Mouse (Mus musculus) midbrain, embryonic 13.5 days (tissue): ENCODE results near the gene Ctnna3. TPM values are rescaled to one million over a fixed set of nuclear protein-coding genes. Genes with fewer than 3 reads are reported as not detected.

Experiments
- ATAC-seq: fragments of 200-750 bp; cut with Nextera tagmentation; 2 replicates; pipeline ENCODE4 v1.8.0; 2017; ENCODE audit warnings: mild to moderate bottlenecking, moderate TSS enrichment, moderate library complexity
- H3K27ac ChIP-seq: fragments of 300-500 bp; sonication (generic); 2 replicates; pipeline ENCODE4 v1.5.1; 2015; ENCODE audit warnings: inconsistent platforms, mild to moderate bottlenecking, moderate library complexity
- H3K27me3 ChIP-seq: fragments of 300-500 bp; sonication (generic); 2 replicates; pipeline ENCODE4 v1.6.1; 2015; ENCODE audit warnings: mild to moderate bottlenecking, inconsistent platforms
- H3K36me3 ChIP-seq: fragments of 300-500 bp; sonication (generic); 2 replicates; pipeline ENCODE4 v1.6.1; 2015; ENCODE audit warnings: mild to moderate bottlenecking, inconsistent platforms
- H3K4me1 ChIP-seq: fragments of 300-500 bp; sonication (generic); replicated peaks from 2 replicates; pipeline ENCODE4 v1.6.1; 2015; ENCODE audit warnings: inconsistent platforms
- H3K4me2 ChIP-seq: fragments of 300-500 bp; sonication (generic); replicated peaks from 2 replicates; pipeline ENCODE4 v1.6.1; 2015; ENCODE audit warnings: moderate library complexity, mild to moderate bottlenecking, inconsistent platforms
- H3K4me3 ChIP-seq: fragments of 300-500 bp; sonication (generic); replicated peaks from 2 replicates; pipeline ENCODE4 v1.5.1; 2015; ENCODE audit warnings: mild to moderate bottlenecking, inconsistent platforms
- H3K9ac ChIP-seq: fragments of 300-500 bp; sonication (generic); replicated peaks from 2 replicates; pipeline ENCODE4 v1.6.1; 2015; ENCODE audit warnings: mild to moderate bottlenecking, inconsistent platforms
- H3K9me3 ChIP-seq: fragments of 300-500 bp; sonication (generic); 2 replicates; pipeline ENCODE4 v1.6.1; 2016; ENCODE audit warnings: mild to moderate bottlenecking, inconsistent platforms
- WGBS: fragments of 180-500 bp; shearing (Covaris S2); methylation state at CpG from one replicate; pipeline ENCODE4 v1.1.7; 2015; 5-methylcytosine and 5-hydroxymethylcytosine counted together
- polyA plus RNA-seq: library from polyadenylated mRNA; unstranded; fragments of >200 nt; fragmentation: Nextera tagmentation; extraction: Ambion mirVana; gene quantifications from 2 replicates; pipeline ENCODE4 v1.2.1, GENCODE M21; 2015

Ctnna3 gene
- polyA plus RNA-seq, 1 experiment from 2014 or later: 0.23 TPM

DNA sequence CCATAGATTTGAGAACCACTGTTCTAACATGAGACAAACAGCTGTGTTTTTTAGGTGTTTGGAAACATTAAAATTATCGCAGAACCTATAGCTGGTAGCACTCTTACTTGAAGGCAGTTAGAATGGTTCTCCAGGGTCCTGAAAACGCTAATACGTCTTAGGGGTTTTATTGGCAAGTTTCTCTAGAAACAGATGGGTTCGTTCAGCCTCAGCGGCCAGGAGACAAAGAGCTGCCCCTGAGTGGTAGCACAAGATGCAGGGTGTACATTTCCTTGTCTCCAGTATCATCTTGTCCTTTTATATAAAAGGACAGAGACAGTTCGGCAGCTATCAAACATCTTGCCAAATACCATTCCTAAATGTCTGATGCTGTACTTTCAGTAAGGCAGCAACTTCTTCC lies 620.0 kb downstream of the Ctnna3 start:
- H3K27me3 ChIP-seq: no peaks in the 10 kb centered on the region
- H3K4me3 ChIP-seq: no peak overlapping the region
- no peak overlapping the region for H3K9ac ChIP-seq
- no peaks in the 10 kb centered on the region for H3K4me1 ChIP-seq
- WGBS: 73% methylated on average over 6 of the region's 6 CpGs
- H3K36me3 ChIP-seq: no peaks in the 10 kb centered on the region
- H3K4me2 ChIP-seq: no peak overlapping the region
- no peaks in the 10 kb centered on the region for H3K9me3 ChIP-seq
- ATAC-seq: no peak
- H3K27ac ChIP-seq: no peak overlapping the region

DNA sequence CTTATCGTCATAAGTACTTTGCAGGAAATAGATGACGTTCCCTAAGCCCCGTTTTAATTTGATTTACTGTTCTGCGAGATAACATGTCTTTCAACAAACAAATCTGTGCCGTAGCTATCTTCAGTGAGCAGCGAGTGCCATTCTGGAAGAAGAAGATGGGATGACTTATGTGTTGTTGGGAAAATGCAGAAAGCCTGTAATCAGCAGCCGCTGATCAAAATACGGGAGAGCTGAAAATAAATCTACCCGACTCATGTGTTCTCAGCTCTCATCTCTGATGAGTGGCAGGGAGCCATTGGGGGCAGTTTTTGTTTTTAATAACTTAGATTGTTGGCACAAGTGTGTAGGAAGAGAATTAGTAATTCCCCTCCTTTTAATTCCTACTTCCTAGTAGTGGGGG lies 633.8 kb downstream of the Ctnna3 start:
- no peak overlapping the region for H3K4me2 ChIP-seq
- H3K9me3 ChIP-seq: no peaks in the 10 kb centered on the region
- no peak overlapping the region for H3K27ac ChIP-seq
- H3K27me3 ChIP-seq: no peaks in the 10 kb centered on the region
- H3K4me1 ChIP-seq: no peaks in the 10 kb centered on the region
- no peak overlapping the region for H3K4me3 ChIP-seq
- H3K36me3 ChIP-seq: no peaks in the 10 kb centered on the region
- H3K9ac ChIP-seq: no peak overlapping the region
- ATAC-seq: no peak
- WGBS: 92% methylated on average over 9 of the region's 9 CpGs

DNA sequence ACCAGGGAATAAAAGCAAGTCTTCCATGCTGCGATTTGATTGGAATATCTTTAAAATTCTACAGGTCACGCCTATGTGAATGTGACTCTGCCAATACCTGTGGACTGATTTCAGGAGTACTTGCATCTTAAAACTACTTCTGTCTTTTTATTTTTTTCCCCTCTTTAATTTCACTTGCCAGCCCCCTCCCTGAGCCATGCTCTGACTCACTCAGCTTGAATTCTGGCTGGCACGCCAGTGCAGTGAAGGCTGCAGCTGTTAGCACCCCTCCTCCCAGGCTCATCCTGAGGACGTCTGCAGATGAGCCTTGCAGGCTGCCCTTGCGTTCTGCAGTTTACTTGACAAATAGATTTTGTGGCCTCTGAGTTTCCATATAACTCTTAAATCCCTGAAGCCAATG lies 646.0 kb downstream of the Ctnna3 start:
- Histone ChIP-seq H3K27me3 (no peaks in the 10 kb centered on the region), H3K4me2 (peak overlapping the region; percentile 21), H3K4me3 (no peak overlapping the region), H3K9me3 (no peaks in the 10 kb centered on the region), H3K9ac (no peak overlapping the region), H3K36me3 (no peaks in the 10 kb centered on the region), H3K27ac (no peak overlapping the region), H3K4me1 (peaks cover 12% of the 10 kb centered on the region)
- 43% methylated on average over 5 of the region's 5 CpGs for WGBS
- no peak for ATAC-seq

DNA sequence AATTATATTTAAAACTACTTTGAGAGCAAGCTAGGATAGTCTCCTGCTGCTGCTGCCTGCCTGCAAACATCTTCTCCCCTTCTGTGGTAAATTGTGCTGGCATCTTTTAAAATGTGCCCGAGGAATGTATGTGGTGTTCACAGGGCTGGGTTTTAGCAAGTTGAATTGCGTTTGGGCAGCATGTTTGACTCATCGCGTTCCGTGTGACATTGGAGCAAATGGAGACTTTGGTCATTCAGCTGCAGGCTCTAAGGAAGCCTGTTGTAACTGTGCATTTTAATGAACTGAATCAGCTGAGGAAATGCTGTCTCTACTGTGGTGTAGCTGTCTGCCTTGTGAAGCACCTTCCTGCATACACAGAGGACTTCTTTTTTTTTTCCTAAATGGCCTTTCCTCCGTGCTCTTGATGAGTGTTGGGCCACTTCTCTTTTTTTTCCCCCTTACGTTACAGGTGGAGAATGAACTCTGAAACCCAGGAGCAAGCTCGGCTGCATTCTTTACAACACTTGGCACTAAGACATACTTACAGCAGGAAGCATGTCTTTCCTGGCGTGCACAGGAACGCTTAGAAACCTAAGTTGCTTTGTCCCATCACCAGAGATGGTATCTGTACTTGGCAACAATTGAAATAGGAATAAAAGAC lies 646.6 kb downstream of the Ctnna3 start:
- H3K27me3 ChIP-seq: no peaks in the 10 kb centered on the region
- H3K4me1 ChIP-seq: peaks cover 12% of the 10 kb centered on the region
- peak overlapping the region; percentile 21 for H3K4me2 ChIP-seq
- no peaks in the 10 kb centered on the region for H3K36me3 ChIP-seq
- no peaks in the 10 kb centered on the region for H3K9me3 ChIP-seq
- no peak overlapping the region for H3K27ac ChIP-seq
- H3K4me3 ChIP-seq: no peak overlapping the region
- no peak for ATAC-seq
- H3K9ac ChIP-seq: no peak overlapping the region
- 44% methylated on average over 10 of the region's 10 CpGs for WGBS

DNA sequence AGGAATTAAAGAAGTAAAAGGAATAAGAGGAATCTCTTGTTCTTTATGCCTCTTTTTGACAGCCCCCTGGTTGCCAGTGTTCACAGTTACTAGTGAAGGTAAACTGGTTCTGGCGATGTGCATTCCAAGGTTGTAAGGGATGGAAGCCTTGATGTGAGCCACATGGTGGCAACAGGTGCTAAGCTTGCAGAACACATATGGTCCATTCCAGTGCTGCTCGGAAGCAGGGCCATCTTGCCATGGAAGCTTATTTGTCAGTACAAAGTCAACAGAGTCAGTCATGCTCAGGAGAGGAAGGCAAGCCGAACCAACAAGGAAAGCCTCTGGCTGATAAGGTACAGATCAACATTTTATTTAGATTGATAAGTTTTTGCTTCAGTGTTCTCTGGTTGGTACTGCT lies 652.4 kb downstream of the Ctnna3 start:
- Histone ChIP-seq H3K9ac (no peak overlapping the region), H3K36me3 (no peaks in the 10 kb centered on the region), H3K9me3 (no peaks in the 10 kb centered on the region), H3K27ac (no peak overlapping the region), H3K4me2 (no peak overlapping the region), H3K4me1 (peaks cover 26% of the 10 kb centered on the region), H3K4me3 (no peak overlapping the region), H3K27me3 (no peaks in the 10 kb centered on the region)
- ATAC-seq: no peak
- WGBS: 86% methylated on average over 3 of the region's 3 CpGs

DNA sequence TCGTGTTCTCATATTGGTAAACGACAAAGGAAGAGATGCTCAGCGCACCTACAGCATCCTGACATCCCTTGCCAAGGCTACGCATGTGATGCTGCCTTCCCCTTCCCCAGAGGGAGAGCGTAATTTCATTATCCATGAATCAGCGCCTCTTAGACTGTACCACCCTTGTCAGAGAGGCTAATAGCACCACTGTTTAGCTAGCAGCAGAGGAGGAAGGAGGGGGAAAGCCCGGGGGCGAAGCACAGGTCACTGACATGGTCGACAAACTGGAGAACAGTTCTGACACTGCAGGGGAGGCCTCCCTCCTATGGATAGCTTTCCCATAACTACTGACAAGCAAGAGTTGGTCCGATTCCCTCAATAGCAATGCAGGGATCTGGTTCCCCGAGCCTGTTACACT lies 653.9 kb downstream of the Ctnna3 start:
- WGBS: 62% methylated on average over 11 of the region's 11 CpGs
- peak overlapping the region; percentile 8; the same call in 1 of the 2 replicates for H3K4me3 ChIP-seq
- H3K27me3 ChIP-seq: peaks cover 5% of the 10 kb centered on the region
- H3K27ac ChIP-seq: no peak overlapping the region
- H3K9ac ChIP-seq: peak overlapping the region; percentile 39; the same call in 1 of the 2 replicates
- no peak for ATAC-seq
- H3K9me3 ChIP-seq: no peaks in the 10 kb centered on the region
- H3K36me3 ChIP-seq: no peaks in the 10 kb centered on the region
- H3K4me2 ChIP-seq: peak overlapping the region; percentile 45
- H3K4me1 ChIP-seq: peaks cover 36% of the 10 kb centered on the region

DNA sequence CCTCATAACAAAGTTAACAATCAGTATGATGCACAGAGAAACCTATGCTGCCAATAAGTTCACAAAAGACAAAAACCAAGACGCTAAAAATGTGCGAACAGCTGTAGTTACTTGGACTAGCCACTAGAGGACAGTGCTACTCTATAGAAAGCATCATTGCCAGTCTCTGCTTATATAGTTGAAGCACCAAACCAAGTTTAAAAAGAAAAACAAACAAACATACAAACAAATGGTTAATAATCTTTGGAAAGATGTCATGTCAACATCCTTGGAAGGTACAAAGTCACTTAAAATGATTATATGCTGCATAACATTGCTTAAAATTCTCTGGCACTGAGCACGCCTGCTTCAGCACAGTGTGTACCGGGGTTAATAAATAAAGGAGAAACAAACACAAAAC lies 654.6 kb downstream of the Ctnna3 start:
- Histone ChIP-seq H3K9me3 (no peaks in the 10 kb centered on the region), H3K4me1 (peaks cover 39% of the 10 kb centered on the region), H3K9ac (no peak overlapping the region), H3K4me3 (no peak overlapping the region), H3K4me2 (peak overlapping the region; percentile 38), H3K27me3 (peaks cover 9% of the 10 kb centered on the region), H3K27ac (no peak overlapping the region), H3K36me3 (no peaks in the 10 kb centered on the region)
- WGBS: 46% methylated on average over 4 of the region's 4 CpGs
- no peak for ATAC-seq

DNA sequence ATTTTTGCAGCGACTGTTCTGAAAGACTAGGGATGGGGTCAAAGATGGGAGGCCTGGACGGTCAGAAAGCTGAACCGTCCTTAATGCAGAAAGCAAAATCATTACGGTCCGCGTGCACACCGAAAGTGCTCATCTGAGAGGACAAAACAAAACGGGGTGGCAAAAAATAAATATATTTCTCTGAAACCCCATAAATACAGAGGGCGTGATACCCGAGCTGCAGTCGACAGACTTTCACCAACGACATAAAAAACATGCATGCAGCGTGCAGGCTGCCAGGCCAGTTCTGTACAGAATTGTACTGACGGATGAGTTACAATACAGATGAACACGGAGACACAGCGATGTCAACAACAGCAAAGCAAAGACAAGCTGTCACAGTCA lies 656.3 kb downstream of the Ctnna3 start:
- WGBS: 60% methylated on average over 16 of the region's 16 CpGs
- no peak overlapping the region for H3K27ac ChIP-seq

DNA sequence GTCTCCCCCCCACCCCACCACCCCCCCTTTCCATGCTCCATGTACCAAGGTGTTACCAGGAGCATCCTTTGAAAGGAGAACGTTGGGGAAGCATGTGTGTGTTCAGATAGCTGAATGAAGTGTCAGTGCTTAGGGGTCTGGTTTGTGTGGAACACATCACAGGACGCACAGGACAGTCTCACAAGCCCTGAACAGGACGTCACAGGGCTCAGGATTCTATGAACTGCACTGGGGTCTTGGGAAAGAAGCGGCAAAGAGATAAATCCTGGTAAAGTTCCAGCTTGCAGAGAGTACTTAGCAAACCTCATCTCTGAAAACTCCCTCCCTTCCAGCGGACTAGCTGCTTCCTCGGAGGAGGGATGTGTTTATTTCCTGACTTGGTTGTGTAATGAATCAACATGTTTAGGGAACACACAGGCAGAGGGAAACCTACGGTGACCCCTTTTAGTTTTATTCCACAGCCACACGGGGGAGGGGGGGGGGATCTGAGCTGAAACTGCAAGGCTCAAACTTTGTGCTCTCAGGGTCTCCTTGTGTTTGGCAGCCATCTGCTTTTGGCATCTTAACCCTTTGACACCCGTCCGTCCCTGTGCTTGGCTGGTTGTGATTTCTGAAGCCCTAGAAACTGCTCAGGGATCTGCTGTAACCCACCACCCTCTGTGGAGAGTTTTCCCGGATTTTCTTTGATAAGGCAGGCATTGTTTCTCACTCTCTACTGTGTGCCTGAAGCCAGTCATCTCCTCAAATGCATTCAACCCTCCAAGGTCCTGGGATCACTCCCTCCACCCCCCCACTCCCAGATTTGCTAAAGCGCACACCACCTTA lies 656.9 kb downstream of the Ctnna3 start:
- peak; percentile 29 for ATAC-seq
- H3K9ac ChIP-seq: peak overlapping the region; percentile 74
- peak overlapping the region; percentile 58 for H3K4me3 ChIP-seq
- peak overlapping the region; percentile 83 for H3K4me2 ChIP-seq
- no peaks in the 10 kb centered on the region for H3K36me3 ChIP-seq
- 2% methylated on average over 12 of the region's 12 CpGs for WGBS
- peaks cover 15% of the 10 kb centered on the region for H3K27me3 ChIP-seq
- H3K9me3 ChIP-seq: no peaks in the 10 kb centered on the region
- H3K4me1 ChIP-seq: peaks cover 41% of the 10 kb centered on the region
- H3K27ac ChIP-seq: no peak overlapping the region

More for the DNA sequence above, 656.3 kb downstream of the Ctnna3 start:
- peaks cover 12% of the 10 kb centered on the region for H3K27me3 ChIP-seq
- peak overlapping the region; percentile 74; the same call in 1 of the 2 replicates for H3K9ac ChIP-seq
- ATAC-seq: no peak
- H3K36me3 ChIP-seq: no peaks in the 10 kb centered on the region
- H3K4me3 ChIP-seq: peak overlapping the region; percentile 58
- H3K4me1 ChIP-seq: peaks cover 41% of the 10 kb centered on the region
- H3K4me2 ChIP-seq: peak overlapping the region; percentile 83
- no peaks in the 10 kb centered on the region for H3K9me3 ChIP-seq

DNA sequence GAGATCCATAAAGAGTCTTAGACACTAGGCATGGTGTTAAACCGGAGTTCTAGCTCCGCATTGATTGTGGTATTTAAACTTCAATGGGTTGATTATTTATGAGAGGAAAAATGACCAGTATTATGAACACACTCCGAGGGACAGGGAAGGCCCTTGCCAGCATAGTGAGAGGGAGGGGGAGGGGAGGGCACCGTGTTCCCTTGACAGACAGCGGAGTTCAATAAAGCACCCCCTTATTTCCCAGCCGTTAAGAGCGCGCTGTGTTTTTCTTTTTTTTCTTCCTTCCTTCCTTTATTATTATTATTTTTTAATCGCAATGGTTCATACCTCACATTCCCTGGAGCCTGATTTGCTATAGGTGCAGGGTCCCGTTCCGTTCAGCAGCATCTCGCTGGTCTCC lies 657.6 kb downstream of the Ctnna3 start:
- 1% methylated on average over 12 of the region's 12 CpGs for WGBS

DNA sequence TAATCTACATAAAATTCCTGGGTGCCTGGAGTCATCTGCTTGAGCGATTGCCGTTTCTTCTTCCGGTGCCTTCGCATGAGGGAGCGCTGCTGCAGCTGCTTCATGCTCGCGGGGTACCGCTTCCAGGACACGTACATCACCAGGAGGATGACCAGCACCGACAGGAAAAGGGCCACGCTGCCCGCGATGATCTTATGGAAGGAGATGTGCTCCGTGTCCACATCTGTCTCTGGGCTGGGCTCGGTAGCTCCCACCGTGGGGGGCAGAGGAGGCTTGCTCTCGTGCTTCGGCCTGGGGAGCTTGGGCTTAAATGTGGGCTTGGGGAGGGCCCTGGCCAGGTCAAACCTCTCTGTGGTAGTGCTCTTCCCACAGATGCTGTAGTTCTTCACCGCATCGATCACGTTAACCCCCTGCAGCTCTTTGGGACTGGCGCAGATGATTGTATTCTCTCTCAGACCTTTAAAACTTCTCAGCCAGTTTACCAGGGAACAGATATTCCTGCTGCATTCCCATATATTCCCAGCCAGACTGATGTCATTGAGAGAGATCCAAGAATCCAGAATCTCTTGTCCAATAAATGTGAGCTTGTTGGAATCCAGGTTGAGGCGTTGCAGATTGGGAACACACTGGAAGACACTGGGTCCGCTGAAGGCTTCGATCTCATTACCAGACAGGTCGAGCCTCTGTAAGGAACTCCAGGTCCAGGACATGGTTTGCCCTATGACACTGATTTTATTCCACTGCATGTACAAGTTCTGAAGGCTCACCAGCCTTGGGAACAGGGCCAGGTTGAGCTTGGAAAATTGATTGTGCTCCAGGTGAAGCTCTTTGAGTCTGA lies 658.3 kb downstream of the Ctnna3 start:
- 3% methylated on average over 26 of the region's 26 CpGs for WGBS
- Histone ChIP-seq H3K4me2 (peak overlapping the region; percentile 83), H3K9me3 (no peaks in the 10 kb centered on the region), H3K4me1 (peaks cover 41% of the 10 kb centered on the region), H3K27ac (peak overlapping the region; percentile 53; the same call in 1 of the 2 replicates), H3K36me3 (no peaks in the 10 kb centered on the region), H3K4me3 (peak overlapping the region; percentile 58), H3K9ac (peak overlapping the region; percentile 74), H3K27me3 (peaks cover 15% of the 10 kb centered on the region)
- ATAC-seq: peak; percentile 13

More for the DNA sequence above, 657.6 kb downstream of the Ctnna3 start:
- H3K9ac ChIP-seq: peak overlapping the region; percentile 74
- peak; percentile 32; the same call in 1 of the 2 replicates for ATAC-seq
- peak overlapping the region; percentile 83 for H3K4me2 ChIP-seq
- H3K9me3 ChIP-seq: no peaks in the 10 kb centered on the region
- H3K27me3 ChIP-seq: peaks cover 15% of the 10 kb centered on the region
- H3K4me1 ChIP-seq: peaks cover 41% of the 10 kb centered on the region
- peak overlapping the region; percentile 58 for H3K4me3 ChIP-seq
- H3K36me3 ChIP-seq: no peaks in the 10 kb centered on the region
- peak overlapping the region; percentile 53; the same call in 1 of the 2 replicates for H3K27ac ChIP-seq
